Mouse (Mus musculus) kidney, adult 18-20 months (tissue): ENCODE measurements around the gene Prdx6.
A peak's percentile ranks its signal among the peaks of the same experiment; 100 is the strongest.

Source experiments
- DNase-seq: peaks from one replicate; pipeline ENCODE4 v3.0.0; 2021

Gene Prdx6

GRCm38 (mm10) chr1:161250604-161251416, at the start of gene Prdx6:
Gene Prdx6, minus strand, starts transcription at chr1:161251219.
- peak; percentile 82 for DNase-seq

GRCm38 (mm10) chr1:161288256-161288655, 37.2 kb upstream of the Prdx6 start:
- DNase-seq, result no peak

GRCm38 (mm10) chr1:161286726-161287310, 35.8 kb upstream of the Prdx6 start:
- peak; percentile 72 for DNase-seq

- DNase-seq, result no peak
Measured at GRCm38 (mm10) chr1:161281054-161281688, 30.2 kb upstream of the Prdx6 start.

GRCm38 (mm10) chr1:161279244-161279908, 28.4 kb upstream of the Prdx6 start:
- no peak for DNase-seq

GRCm38 (mm10) chr1:161273486-161273885, 22.5 kb upstream of the Prdx6 start:
- DNase-seq, result no peak

GRCm38 (mm10) chr1:161271461-161271810, 20.4 kb upstream of the Prdx6 start:
- DNase-seq, result no peak

- no peak for DNase-seq
Measured at GRCm38 (mm10) chr1:161270776-161271460, 19.9 kb upstream of the Prdx6 start.

- no peak for DNase-seq
Measured at GRCm38 (mm10) chr1:161269346-161269745, 18.3 kb upstream of the Prdx6 start.

- DNase-seq, result no peak
Measured at GRCm38 (mm10) chr1:161268884-161269283, 17.9 kb upstream of the Prdx6 start.

- no peak for DNase-seq
Measured at GRCm38 (mm10) chr1:161268116-161268515, 17.1 kb upstream of the Prdx6 start.

- no peak for DNase-seq
Measured at GRCm38 (mm10) chr1:161264961-161265360, 13.9 kb upstream of the Prdx6 start.

- no peak for DNase-seq
Measured at GRCm38 (mm10) chr1:161263584-161263983, 12.6 kb upstream of the Prdx6 start.

GRCm38 (mm10) chr1:161262542-161262941, 11.5 kb upstream of the Prdx6 start:
- DNase-seq, result no peak

GRCm38 (mm10) chr1:161260761-161261160, 9.7 kb upstream of the Prdx6 start:
- DNase-seq, result no peak

GRCm38 (mm10) chr1:161259142-161259541, 8.1 kb upstream of the Prdx6 start:
- no peak for DNase-seq

GRCm38 (mm10) chr1:161258331-161258730, 7.3 kb upstream of the Prdx6 start:
- no peak for DNase-seq

GRCm38 (mm10) chr1:161256918-161257317, 5.9 kb upstream of the Prdx6 start:
- no peak for DNase-seq

- no peak for DNase-seq
Measured at GRCm38 (mm10) chr1:161254361-161254760, 3.3 kb upstream of the Prdx6 start.

GRCm38 (mm10) chr1:161252901-161253300, 1.9 kb upstream of the Prdx6 start:
- no peak for DNase-seq

- no peak for DNase-seq
Measured at GRCm38 (mm10) chr1:161252365-161252764, 1.3 kb upstream of the Prdx6 start.

GRCm38 (mm10) chr1:161251417-161252265, 622 bp upstream of the Prdx6 start:
- DNase-seq, result no peak
